11 mouse cellular contexts compared by ENCODE assay signal in genomic region chr17:89802148-89802547, GRCm38 (mm10).
"Had no signal": no experiment of that assay in that cellular context is flagged by ENCODE, and none has a peak within 500 bp of the region (broad histone marks: within the 10 kb centered on the region; RNA-seq: fewer than 3 reads in every experiment).

No protein-coding gene starts in this region.

- H3K4me1 ChIP-seq: limb, embryonic 10.5 days; liver, embryonic 15.5 days; midbrain, embryonic 15.5 days; neural tube, embryonic 12.5 days had no signal

- H3K9me3 ChIP-seq: limb, embryonic 10.5 days; liver, embryonic 15.5 days; midbrain, embryonic 15.5 days; neural tube, embryonic 12.5 days had no signal

- H3K36me3 ChIP-seq: limb, embryonic 10.5 days; liver, embryonic 15.5 days; midbrain, embryonic 15.5 days; neural tube, embryonic 12.5 days had no signal

- DNase-seq: kidney, postnatal 14 days; lung, adult 2 months; lung, postnatal 10 days; lung, postnatal 4 days; thymus, adult 18-20 months; thymus, postnatal 14 days had no signal

- H3K27me3 ChIP-seq: liver, embryonic 15.5 days; midbrain, embryonic 15.5 days; neural tube, embryonic 12.5 days had no signal

- H3K4me3 ChIP-seq: layer of hippocampus, adult 2 months; limb, embryonic 10.5 days; liver, embryonic 15.5 days; midbrain, embryonic 15.5 days; neural tube, embryonic 12.5 days had no signal

- H3K27ac ChIP-seq: layer of hippocampus, adult 2 months; limb, embryonic 10.5 days; liver, embryonic 15.5 days; midbrain, embryonic 15.5 days; neural tube, embryonic 12.5 days had no signal
